Mouse (Mus musculus) frontal cortex, postnatal 36 days (tissue): Measurements from ENCODE around the gene Gpatch2l.

ENCODE experiments used
- DNase-seq, 2 experiments: peaks; one replicate each; pipeline ENCODE4 v3.0.0; 2022; ENCODE audit warnings: low spot score in 2 of 2

The Gpatch2l gene

GRCm38 (mm10) chr12:86276895-86277294, 35.2 kb downstream of the Gpatch2l start:
- peak in 1 of 2 experiments; percentile 26 for DNase-seq

- no peak for DNase-seq
Measured at GRCm38 (mm10) chr12:86280000-86280399, 38.3 kb downstream of the Gpatch2l start.

DNA sequence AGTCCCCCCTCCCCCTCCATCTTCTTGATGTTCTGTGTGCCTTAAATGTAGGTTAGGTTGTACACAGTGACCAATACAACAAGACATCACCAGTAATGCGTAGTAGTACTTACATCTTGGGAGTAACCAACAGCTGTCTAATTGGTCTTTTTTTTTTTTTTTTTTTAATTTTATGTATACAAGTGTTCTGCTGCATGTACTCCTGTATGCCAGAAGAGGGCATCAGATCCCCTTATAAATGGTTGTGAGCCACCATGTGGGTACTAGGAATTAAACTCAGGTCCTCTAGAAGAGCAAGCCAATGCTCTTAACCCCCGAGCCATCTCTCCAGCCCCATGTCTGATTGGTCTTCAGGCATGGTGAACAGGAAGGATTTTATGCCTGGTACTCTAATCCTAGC, 44.0 kb downstream of the Gpatch2l start:
- DNase-seq, result no peak

GRCm38 (mm10) chr12:86297450-86297849, 55.8 kb downstream of the Gpatch2l start:
- DNase-seq, result no peak

DNA sequence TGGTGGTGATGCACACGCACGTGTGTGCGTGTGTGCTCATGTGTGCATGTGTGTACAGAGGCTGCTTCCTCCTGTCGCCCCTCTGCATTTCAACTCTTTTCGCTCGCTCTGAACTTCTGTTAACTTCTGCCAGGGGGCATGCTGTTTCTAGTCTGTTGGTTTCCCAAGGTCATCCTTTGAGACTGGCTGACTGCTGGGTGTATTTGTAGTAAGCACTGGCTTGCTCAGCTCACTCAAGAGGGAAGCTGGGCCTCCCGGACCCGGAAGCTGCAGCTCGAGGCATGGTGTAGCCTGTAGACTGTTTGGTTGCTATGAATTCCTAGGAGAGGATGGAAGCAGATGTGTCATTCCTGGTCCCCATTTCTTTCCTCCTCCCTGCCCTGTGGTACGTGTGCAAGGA, 61.3 kb downstream of the Gpatch2l start:
- DNase-seq, result no peak

- no peak for DNase-seq
Measured at GRCm38 (mm10) chr12:86305045-86305444, 63.4 kb downstream of the Gpatch2l start.

GRCm38 (mm10) chr12:86305635-86306243, 64.1 kb downstream of the Gpatch2l start:
- DNase-seq, result no peak

DNA sequence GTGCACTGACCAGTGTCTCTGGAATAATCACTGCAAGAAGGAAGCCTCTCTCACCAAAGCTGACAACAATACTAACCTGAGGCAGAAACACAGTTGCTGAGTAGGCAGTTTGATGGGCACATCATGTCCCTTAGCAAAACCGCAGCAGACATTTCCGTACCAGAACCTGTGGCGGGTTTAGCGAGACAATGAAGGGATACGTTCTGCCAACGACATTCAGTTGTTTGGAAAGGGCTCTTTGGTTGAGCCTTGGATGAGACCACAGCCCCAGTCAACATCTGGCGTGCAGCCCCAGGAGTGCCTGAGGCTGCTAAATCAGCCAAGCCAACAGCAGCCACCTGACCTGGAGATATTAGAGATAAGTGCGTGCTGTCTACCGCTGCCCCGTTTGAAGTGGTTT, 67.8 kb downstream of the Gpatch2l start:
- DNase-seq, result no peak

DNA sequence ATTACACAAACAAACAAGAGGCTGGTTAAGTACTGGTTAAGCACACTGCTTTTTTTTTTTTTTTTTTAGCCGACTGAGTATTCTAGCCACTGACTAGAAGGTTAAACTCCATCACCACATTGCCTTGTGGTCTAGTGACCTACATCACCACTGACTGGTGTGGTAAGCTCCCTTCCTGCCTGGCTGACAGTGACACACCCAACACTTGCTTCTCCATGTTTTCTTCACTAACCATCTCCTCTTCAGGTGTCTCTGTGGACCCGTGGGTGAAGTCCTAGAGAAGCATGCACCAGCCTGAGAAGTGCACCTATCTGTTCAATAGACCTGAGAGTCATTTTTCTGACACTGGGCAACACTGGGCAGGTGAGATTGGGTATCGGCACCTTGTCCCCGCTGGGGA, 68.2 kb downstream of the Gpatch2l start:
- DNase-seq, result no peak

- DNase-seq, result no peak
Measured at GRCm38 (mm10) chr12:86320629-86321028, 79.0 kb downstream of the Gpatch2l start.

- no peak for DNase-seq
Measured at GRCm38 (mm10) chr12:86324297-86324696, 82.6 kb downstream of the Gpatch2l start.

GRCm38 (mm10) chr12:86329813-86330212, 88.2 kb downstream of the Gpatch2l start:
- no peak for DNase-seq

GRCm38 (mm10) chr12:86330684-86331083, 89.0 kb downstream of the Gpatch2l start:
- peak in 1 of 2 experiments; percentile 5 for DNase-seq

GRCm38 (mm10) chr12:86331248-86331647, 89.6 kb downstream of the Gpatch2l start:
- DNase-seq, result no peak

- DNase-seq, result no peak
Measured at GRCm38 (mm10) chr12:86336209-86336608, 94.6 kb downstream of the Gpatch2l start.

DNA sequence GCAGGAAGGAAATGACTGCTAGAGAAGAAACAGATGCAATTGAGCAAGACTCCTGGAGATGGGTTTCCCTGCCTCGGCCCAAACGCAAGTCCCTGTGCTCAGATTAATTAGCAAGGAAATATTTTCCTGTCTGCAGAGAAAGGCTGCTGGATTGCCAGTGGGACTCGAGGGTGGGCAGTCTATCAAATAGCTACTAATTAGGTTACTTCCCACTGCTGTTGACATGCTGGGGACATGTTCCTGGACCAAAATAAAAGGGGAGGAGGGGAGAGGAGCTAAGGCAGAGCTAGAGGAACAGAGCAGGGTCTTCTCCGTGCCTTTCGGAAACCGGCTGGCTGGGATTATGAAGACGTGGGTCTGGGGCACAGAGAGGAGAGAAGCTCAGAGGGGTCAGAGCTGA, 95.2 kb downstream of the Gpatch2l start:
- DNase-seq, result no peak
